Mouse (Mus musculus) lung, postnatal 0 days (tissue): ENCODE results near the gene Dspp.

ENCODE experiments used
- CTCF ChIP-seq: IDR thresholded peaks from 2 replicates; pipeline ENCODE4 v1.5.1; 2016; ENCODE audit warnings: antibody characterized with exemption, mild to moderate bottlenecking
- EP300 ChIP-seq: IDR thresholded peaks from 2 replicates; pipeline ENCODE4 v1.6.1; 2016; ENCODE audit warnings: antibody characterized with exemption, mild to moderate bottlenecking, control low read depth

DNA sequence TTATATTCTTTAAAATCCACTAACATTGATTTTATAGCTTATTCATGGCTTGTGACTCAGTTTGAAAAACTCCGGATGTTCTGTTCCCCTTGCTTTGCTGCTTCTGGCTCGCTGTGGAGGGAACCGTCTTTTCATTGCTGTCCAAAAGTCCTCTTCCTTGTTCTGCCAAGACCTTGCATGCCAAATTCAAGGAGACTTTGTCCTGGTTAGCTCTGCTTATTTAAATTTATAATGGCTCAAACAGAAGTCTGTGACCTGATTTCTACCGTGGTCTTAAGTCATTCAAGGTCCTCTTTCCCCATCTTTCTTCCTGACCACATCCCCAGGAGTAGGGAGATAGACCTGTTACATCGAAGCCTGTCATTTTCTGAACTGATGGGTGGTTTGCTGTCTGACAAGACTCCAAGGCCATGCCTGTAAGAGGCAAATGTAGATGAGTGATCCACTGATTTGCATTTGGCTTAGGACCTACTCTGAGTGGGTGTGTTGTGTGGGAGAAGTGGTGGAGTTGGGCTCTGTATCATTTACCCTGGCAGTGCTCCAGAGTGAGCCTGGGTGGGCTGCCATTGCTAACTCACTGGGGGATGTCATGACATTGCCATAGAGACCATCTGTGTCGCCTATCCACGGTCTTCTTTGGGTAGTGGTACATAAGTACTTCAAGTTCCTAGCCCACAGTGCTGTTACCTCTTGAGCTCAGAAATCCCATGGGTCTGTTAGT, 12.0 kb upstream of the Dspp start:
- TF ChIP-seq CTCF (no peak), EP300 (no peak)
